Mouse (Mus musculus) lung, postnatal 14 days (tissue): Measurements from ENCODE around the gene Opn3.

Source experiments
- DNase-seq: peaks from one replicate; pipeline ENCODE4 v3.0.0; 2021

Opn3 gene

DNA sequence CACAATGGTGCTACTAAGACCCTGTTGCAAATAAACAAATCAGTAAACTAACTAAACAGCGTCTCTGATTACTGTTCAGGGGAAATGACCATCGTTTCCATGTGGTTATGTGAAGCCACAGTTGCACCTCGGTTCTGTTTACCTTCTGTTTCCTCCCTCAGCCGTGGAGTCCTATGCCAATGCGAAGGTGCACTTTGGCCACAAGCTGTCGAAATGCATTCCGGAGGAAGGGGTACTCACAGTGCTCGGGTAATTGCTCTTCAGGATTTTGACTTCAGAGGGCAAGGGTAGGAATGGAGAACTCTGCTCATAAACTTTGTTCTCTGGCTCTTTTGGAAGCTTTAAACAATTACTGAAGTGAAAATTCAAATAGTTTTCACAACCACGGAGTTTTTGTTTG is 45.6 kb downstream of the Opn3 start:
- no peak for DNase-seq

DNA sequence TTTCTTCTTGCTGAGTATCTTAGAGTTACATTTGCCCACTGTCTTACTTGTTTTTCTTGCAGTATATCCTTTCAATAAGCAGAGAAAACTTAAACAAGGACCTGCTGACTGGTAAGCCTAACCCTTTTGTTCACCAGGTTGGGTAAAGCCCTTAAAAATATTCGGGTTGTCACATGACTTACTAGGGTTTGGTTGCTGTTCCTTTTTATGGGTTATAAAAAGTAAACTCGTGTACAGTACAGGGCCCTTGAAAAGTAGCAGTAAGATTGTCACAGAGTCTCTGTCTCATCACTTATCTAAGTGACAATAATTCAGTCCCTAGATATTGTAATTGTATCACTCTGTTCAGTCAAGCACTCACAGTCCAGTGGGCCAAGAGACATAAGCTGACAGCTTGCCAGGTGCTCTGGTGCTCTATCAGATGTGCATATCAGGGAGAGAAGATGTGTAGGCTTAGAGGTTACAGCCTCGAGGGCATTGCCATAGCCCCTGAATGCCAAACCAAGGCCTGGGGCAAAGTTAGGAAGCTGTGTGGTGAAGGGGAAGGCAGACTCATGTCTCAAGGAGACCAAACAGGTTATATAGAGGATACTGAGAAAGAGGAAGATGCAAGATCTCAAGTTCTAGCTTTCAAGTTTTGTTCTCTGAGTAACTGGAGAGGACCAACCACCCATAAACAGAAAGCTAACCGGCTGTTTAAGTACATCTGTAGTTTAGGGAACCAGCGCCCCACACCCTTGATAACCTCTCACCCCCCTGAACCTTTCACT is 48.9 kb downstream of the Opn3 start:
- no peak for DNase-seq

DNA sequence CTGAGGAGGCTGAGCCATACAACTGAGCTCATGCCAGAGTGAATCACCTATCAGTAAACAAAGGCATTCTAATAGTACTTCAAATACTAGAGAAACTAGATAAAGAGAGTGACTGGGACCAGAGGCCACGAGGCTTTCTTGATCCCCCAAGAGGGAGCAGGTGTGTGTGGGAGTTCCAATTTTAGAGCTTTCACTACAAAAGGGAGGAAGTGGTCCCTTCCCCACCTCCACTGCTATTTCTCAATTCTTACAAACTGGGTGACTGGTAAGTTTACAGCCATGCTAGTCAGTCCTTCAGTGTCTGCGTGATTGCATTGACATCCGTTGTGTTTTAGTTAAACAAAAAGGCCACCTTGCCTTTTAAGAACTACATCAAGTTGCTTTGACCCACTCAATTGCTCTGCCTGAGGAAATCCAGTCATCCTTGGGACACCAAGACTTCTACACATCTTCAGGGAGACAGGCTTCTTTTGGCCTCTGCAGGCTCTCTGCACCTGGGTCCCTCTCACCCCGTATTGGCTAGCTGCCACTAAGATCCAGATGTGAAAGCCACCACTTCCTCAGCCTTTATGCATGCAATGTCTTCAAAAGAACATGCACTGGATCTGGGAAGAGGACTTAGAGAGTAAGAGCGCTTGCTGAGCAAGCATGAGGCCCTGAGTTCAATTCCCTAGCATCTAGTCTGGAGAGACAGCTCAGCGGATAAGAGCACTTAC is 52.0 kb downstream of the Opn3 start:
- no peak for DNase-seq

DNA sequence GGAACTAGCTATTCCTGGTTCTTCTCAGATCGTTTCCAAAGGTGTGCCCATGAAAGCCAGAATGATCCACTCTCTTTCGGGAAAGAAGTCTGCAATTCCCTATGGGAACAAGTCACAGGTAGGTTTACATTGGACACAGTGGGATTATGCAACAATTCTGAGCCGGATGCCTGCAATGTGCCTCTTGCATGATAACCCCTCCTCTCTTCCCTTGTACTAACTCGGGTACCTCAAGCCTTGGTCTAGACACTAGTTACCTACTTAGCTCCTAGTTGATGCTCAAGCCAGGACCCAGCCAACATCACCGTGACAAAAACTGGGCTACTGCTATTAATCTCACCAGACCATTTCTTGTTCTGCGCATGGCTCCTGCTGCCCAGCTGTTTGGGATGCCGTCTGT is 53.5 kb downstream of the Opn3 start:
- no peak for DNase-seq

DNA sequence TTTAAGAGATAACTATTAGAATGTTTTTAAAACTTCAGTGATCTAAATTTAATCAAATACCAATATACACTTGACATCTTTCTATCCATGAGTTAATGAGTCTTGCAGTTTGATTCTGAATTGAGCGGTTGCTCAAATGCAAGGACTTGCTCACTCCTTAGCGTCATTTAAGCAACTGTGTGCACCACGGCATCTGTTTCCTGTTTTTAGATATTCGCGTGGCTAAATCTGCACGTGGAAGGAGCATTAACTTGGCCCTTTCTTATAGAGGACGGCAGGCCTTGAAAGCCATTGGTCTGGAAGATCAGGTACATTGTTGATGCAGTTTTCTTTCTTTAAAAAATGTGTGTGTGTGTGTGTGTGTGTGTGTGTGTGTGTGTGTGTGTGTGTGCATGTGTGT is 54.9 kb downstream of the Opn3 start:
- DNase-seq: no peak

DNA sequence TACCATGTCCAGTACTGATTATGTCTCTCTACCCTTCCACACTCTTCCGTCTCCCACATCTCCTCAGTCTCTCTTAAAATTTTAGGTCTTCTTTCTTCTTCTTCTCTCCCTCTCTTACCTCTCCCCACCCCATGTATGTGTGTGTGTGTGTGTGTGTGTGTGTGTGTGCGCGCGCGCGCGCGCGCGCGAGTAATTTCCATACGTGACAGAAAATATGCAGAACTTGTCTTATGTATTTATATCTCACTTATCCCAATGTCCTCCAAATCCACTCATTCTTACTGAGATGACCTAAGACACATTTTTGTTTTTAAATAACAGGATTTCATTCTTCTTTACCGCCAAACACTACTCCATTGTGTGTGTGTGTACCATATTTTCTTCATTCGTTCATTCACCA is 60.1 kb downstream of the Opn3 start:
- no peak for DNase-seq

DNA sequence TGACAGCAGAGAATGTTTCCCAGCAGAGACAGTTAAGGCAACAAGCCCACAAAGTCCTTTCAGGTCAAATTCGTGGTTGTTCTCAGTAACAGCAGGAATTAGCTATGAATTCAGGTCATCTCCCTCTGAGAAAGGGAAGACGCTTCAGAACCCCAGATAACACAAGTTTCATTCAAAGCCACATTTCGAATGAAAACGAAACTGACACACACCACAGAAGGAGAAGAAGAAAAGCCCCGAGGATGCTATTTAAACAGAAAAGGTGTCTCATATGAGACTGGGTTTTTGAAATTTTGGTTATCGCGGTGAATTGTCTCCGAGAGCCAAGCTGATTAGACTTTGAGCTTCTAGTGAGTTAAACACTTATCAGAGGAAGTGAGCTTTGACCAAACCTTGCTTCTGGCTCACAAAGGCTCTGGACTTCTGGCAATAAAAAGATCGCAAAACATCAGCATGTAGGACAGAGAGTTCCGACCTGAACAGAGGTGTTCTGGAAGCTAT is 60.8 kb downstream of the Opn3 start:
- DNase-seq: no peak

DNA sequence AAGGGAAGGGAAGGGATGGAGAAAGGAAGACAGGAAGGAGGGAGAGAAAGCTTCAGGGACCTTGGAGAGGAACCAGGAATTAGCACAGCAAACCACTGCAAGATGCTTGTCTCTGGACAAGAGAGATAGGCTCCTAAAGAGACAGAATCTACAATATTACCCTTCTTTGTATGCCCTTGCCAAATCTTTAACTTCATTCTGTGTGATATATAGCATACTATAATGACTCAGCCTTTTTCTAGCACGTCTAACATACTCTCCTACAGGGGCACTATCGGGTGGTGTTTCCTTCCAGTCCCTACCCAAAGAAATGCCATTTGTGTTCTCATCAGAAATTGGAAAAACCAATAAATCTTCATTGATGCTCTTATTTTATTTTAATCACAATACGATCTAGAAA is 61.5 kb downstream of the Opn3 start:
- no peak for DNase-seq

DNA sequence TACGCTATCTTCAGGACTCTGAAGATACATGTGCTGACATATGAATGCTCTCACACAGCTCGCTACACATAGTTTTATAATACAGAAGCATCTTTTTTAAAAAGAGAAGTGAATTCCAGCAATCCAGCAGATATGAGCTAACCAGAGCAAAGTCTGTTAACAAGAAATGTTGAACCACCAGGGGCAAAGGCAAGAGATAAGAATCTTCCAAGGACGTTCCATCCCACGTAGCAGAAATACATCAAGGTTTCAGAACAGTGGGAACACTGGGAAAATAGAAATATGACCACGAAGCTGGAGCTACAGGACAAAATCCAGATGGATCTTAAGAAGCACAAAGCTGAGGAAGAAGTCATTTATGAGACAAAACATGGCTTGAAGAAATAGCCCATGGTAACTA is 62.2 kb downstream of the Opn3 start:
- no peak for DNase-seq

DNA sequence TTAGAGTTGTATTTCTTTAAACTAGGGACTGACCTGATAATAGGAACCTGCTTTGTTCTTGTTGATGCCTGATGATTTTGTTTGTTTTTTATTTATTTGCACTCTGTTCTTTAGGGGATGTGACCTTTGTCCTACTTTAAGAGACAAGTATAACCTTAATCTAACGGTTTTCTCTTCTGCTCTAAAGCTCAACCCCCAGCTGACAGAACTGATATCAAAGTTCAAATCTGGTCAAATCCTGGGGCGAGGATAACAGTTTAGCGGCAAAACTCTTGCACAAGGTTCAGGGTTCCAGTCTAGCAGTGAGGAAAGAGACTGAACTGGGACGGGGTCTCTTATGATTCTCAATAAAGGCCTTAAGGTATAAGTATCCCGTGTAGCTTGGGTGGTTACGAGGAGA is 63.3 kb downstream of the Opn3 start:
- DNase-seq: no peak

DNA sequence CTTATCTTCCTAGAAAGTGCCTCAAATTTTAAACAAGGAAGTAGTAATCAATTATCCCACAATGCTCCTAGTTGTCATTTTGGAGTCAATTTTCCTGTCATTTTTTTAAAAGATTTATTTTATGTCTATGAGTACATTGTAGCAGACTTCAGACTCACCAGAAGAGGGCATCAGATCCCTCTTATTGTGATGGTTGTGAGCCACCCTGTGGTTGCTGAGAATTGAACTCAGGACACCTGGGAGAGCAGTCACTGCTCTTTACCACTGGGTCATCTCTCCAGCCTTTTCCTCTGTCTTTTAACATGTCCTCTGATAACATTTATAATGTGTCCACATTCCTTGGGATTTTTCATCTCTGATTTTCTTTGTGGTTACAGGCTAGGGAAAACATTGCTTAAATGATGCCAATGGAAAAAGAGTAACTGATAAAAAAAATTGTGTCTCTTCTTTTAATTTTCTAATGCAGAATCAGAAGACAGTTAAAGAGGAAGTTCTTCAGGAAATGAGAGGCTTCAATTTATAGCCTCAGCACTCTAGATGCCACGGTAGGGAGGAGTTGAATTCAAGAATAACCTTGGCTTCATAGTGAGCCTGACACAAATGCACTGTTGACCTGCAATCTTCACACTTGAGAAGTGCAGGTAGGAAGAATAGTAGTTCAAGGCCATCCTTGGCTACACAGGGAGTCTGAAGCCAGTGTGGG is 66.4 kb downstream of the Opn3 start:
- DNase-seq: peak; percentile 13

DNA sequence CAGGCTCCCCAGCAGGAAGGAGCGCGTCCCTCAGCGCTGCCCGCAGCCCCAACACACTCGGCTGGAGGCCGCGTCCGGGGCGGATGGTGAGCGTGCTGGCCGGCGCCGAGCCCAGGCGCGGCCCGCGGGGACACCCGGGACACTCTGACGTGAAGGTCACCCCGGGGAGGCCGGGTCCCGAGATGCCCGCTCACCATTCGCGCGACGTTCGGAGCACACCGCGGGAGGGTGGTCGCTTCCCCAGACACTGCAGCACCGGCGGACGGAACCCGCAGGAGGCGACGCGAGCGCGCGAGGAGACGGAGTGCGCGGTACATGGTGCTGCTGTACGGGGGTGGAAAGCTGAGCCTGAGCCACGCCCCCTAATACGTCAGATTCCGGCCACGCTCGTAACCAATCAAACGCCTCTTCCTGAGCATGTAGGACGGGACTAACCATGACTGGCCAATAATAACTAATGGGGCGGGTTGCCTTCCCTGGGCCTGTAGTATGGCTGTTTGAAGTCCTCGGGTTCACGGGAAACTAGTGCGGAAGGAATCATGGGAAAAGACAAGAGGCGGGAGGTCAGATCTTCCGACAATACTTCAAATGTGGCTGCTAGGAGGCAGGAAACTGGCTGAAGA is 67.2 kb downstream of the Opn3 start, which contains the start of gene Fh1:
TSS of gene Fh1 (minus strand) at position 379 of the 623 bp plus-strand sequence.
- DNase-seq: peak; percentile 95

DNA sequence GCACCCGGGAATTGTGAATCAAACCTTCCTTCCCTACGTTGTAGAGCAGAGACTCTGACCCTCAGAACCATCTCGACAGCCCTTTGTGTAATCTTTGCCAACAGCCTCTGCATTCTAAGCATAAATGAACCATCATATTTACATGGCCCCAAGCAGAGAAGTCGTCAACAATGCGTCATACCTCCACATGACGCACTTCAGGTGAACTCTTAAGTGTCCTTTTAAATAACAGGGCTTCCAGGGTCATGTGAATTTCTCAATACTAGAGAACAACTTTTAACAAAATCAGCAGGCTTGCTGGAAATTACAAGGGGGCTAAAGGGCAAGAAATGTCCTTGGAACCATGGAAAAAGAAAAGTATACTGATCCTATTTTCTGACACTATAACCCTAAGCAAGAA is 68.9 kb downstream of the Opn3 start:
- no peak for DNase-seq

DNA sequence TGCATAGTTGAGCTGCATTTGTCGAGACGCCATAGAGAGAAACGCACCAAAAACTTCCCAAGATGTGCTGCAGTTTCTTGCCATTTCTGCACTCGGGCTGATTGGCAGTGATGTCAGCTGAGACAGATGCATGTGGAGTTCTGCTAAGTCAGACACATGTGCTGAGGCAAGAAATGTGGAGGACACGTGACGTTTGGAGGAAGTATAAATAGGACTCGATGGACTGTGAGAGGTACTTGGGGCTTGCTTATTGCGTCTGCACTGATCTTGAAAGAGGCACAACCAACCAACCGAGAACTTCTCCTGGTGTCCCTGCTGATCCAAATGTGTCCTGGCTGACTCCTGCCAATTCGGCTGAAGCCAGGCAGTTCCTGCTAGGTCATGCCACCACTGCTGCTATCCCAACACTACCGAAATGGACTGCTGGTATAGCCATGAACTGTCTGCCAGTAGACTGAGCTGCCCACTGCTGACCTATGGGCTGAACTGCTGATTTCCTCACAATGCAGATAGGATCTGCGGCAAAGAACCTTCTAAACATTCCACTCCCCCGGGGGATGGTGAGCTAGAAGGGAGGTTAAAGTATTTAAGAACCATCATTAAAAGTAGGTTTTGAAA is 72.7 kb downstream of the Opn3 start, which contains the start of gene Kmo:
TSS of gene Kmo (plus strand) at position 568 of the 618 bp plus-strand sequence.
- no peak for DNase-seq

DNA sequence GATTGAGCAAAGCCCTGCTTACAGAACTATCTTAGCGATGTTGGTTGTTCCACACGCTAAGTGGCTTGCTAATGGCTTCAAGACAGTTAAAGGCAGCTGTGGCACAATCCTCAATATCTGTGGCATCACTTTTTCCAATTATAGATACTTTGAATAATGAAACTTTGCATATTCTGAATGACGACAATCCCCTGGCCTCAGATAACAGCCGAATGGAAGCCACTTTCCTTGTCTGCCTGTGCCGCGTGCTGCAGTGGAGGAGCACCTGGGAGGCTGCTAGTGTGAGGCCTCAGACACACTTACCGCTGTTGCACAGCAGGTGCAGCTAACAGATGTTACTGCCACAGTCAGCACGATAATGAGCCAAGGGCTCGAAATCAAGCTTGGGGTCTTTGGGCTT is 77.6 kb downstream of the Opn3 start:
- no peak for DNase-seq
